17 mouse cellular contexts compared by ENCODE assay signal in the genomic region with DNA sequence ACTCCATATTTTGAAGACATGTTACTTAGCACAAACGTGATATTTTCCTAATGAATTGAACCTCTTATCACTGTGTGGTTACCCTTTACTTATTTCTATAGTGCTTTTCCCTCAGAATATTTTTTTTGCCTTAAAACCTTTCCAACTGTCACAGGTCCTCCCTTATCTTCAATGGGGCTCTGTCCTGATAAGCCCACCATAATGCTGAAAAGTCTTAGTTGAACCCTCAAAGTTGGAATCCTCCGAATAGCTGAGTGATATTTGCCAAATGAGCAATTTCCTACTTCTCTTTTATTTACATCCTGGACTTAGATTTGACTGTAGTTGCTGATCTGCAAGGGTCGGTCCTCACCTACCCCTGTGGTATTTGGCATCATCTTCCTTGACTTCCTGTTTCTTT. TPM values are rescaled to one million over a fixed set of nuclear protein-coding genes. Genes with fewer than 3 reads are reported as not detected.
DNase-seq lines count a peak whose midpoint lies in the region; TF ChIP-seq lines count a peak whose summit lies in the region.
"Had no signal": no experiment of that assay in that cellular context is flagged by ENCODE, and none has a peak within 500 bp of the region (broad histone marks: within the 10 kb centered on the region; RNA-seq: fewer than 3 reads in every experiment).

No protein-coding gene starts in this region.

- H3K4me3 ChIP-seq in MEL (ENCODE audit: control insufficient read depth in 1 of 2, insufficient read depth in 1 of 2, low read depth in 2 of 2, low read length in 2 of 2), result no peak overlapping the region

- H3K36me3 ChIP-seq in MEL (ENCODE audit: control insufficient read depth in 1 of 2, insufficient read depth in 2 of 2, low read length in 2 of 2), result peaks cover 0 to 14% of the 10 kb centered on the region in 2 experiments; a peak in 2 of 4 replicates
- H3K36me3 ChIP-seq: G1E had no signal

- H3K27ac ChIP-seq in MEL (ENCODE audit: control insufficient read depth, low read depth, low read length), result no peak overlapping the region

- peak; percentile 63 for DNase-seq in MEL (ENCODE audit: low read depth, low spot score)
- no peak for DNase-seq in embryo, embryonic 10 days (ENCODE audit: low spot score)
- DNase-seq: adrenal gland, adult 2 months; adrenal gland, adult 8-10 months; adrenal gland, postnatal 10 days; adrenal gland, postnatal 14 days; adrenal gland, postnatal 25 days; adrenal gland, postnatal 36 days; B cell, adult 2 months; cerebellum, adult 11 months; cerebellum, adult 11-12 months; cerebellum, adult 18-20 months; cerebellum, adult 2 months; cerebellum, adult 8-10 months had no signal

- H3K9me3 ChIP-seq in MEL (replicated peaks; ENCODE audit: insufficient read depth, low read length), result no peaks in the 10 kb centered on the region
- H3K9me3 ChIP-seq: G1E had no signal

- no peak for TF ChIP-seq RAD21 in MEL (IDR thresholded peaks at IDR 0.05; ENCODE audit: low read depth, low read length)

- no peak for TF ChIP-seq CTCF in MEL (IDR thresholded peaks at IDR 0.05 in 2 of 3, conservative IDR thresholded peaks at IDR 0.05 in 1 of 3; ENCODE audit: control insufficient read depth in 1 of 3, insufficient read depth in 1 of 3, low read depth in 2 of 3, low read length in 3 of 3, poor library complexity in 1 of 3, severe bottlenecking in 1 of 3)

- no peak overlapping the region for H3K9ac ChIP-seq in MEL (ENCODE audit: control insufficient read depth, low read depth, low read length, poor library complexity, severe bottlenecking)

- H3K27me3 ChIP-seq in MEL (ENCODE audit: control insufficient read depth in 1 of 2, insufficient read depth in 2 of 2, low read length in 2 of 2), result no peaks in the 10 kb centered on the region

- no peaks in the 10 kb centered on the region for H3K79me2 ChIP-seq in MEL (ENCODE audit: control insufficient read depth, insufficient read depth, low read length, poor library complexity)

- TF ChIP-seq POLR2A in MEL (IDR thresholded peaks at IDR 0.05; ENCODE audit: control insufficient read depth in 1 of 2, insufficient read depth in 1 of 2, low read depth in 1 of 2, low read length in 2 of 2, poor library complexity in 1 of 2), result no peak

- peak; percentile 67 to 77; a peak in 3 of 4 replicates for TF ChIP-seq EP300 in MEL (IDR thresholded peaks at IDR 0.05; ENCODE audit: low read depth in 1 of 2, low read length in 2 of 2)

- peaks cover 9 to 11% of the 10 kb centered on the region in 2 experiments for H3K4me1 ChIP-seq in MEL (ENCODE audit: control insufficient read depth in 1 of 2, insufficient read depth in 2 of 2, low read length in 2 of 2)

TF ChIP-seq in MEL, 35 proteins besides CTCF, POLR2A, EP300 and RAD21:
- TF ChIP-seq ZNF384 (IDR thresholded peaks at IDR 0.05; ENCODE audit: low read depth, low read length) (peak; percentile 76), GATA1 (IDR thresholded peaks at IDR 0.05; ENCODE audit: low read depth, low read length) (peak; percentile 87), ELF1 (IDR thresholded peaks at IDR 0.05; ENCODE audit: low read depth, low read length) (no peak), ETS1 (IDR thresholded peaks at IDR 0.05; ENCODE audit: low read depth, low read length) (peak; percentile 56; the same call in 1 of the 2 replicates), MAFK (IDR thresholded peaks at IDR 0.05; ENCODE audit: borderline replicate concordance, low read depth, low read length) (0 out of 2 replicates have a peak, but pooled peaks have one; percentile 35), MYB (IDR thresholded peaks at IDR 0.05; ENCODE audit: low read depth, low read length) (peak; percentile 63), CHD1 (IDR thresholded peaks at IDR 0.05; ENCODE audit: low read depth, low read length) (no peak), RCOR1 (IDR thresholded peaks at IDR 0.05; ENCODE audit: low read depth, low read length) (peak; percentile 61; the same call in 1 of the 2 replicates), SIN3A (IDR thresholded peaks at IDR 0.05; ENCODE audit: low read length) (peak; percentile 25; the same call in 1 of the 2 replicates)

RNA-seq across cellular contexts. Expression of gene Rnf130, which starts 59.8 kb away (rescaled TPM):
- total RNA-seq in MEL (2012; rRNA removed), result 78.2 and 81.1 TPM in 2 replicates
- 100 to 1,000 TPM in 1 of 2 experiments, 10 to 100 TPM in 1; 59.5 to 507 TPM for polyA plus RNA-seq in MEL (2012; ENCODE audit: insufficient read depth in 1 of 2, insufficient read length in 2 of 2, low read depth in 1 of 2, low replicate concordance in 2 of 2, missing spikeins in 1 of 2)
- total RNA-seq: CH12.LX had no signal
- polyA plus RNA-seq: C2C12 had no signal
